Mouse (Mus musculus) cerebellum, adult 2 months (tissue): ENCODE results near the gene Tmf1. TPM values are rescaled to one million over a fixed set of nuclear protein-coding genes. Genes with fewer than 3 reads are reported as not detected.

Experiments
- DNase-seq, 2 experiments: peaks; one replicate each; pipeline ENCODE4 v3.0.0; 2021
- H3K27ac ChIP-seq: fragments of 200-500 bp; 2 replicates; pipeline ENCODE4 v1.5.1; 2012; ENCODE audit warnings: low read length, control low read depth, inconsistent platforms; ENCODE audit not compliant: insufficient read depth
- H3K27me3 ChIP-seq: fragments of 200-500 bp; 2 replicates; pipeline ENCODE4 v1.6.1; 2012; ENCODE audit warnings: inconsistent platforms, mild to moderate bottlenecking, low read length, moderate library complexity; ENCODE audit not compliant: control insufficient read depth, insufficient read depth
- H3K4me1 ChIP-seq: fragments of 200-500 bp; 2 replicates; pipeline ENCODE4 v1.6.1; 2011; ENCODE audit warnings: low read length; ENCODE audit not compliant: control insufficient read depth, insufficient read depth
- H3K4me3 ChIP-seq: fragments of 200-500 bp; replicated peaks from 2 replicates; pipeline ENCODE3; 2011; ENCODE audit warnings: mild to moderate bottlenecking, low read depth, low read length, control low read depth; ENCODE audit not compliant: insufficient read depth
- CTCF ChIP-seq: fragments of 200-500 bp; IDR thresholded peaks from 2 replicates; pipeline ENCODE4 v1.5.1; 2011; ENCODE audit warnings: low read depth, mild to moderate bottlenecking, control low read depth, low read length, moderate library complexity, borderline replicate concordance; ENCODE audit not compliant: insufficient read depth
- POLR2A ChIP-seq: fragments of 200-500 bp; IDR thresholded peaks from 2 replicates; pipeline ENCODE4 v1.6.1; 2011; ENCODE audit warnings: low read length, control low read depth, borderline replicate concordance; ENCODE audit not compliant: insufficient read depth
- WGBS: fragments of 180-500 bp; shearing (Covaris S2); methylation state at CpG from one replicate; pipeline ENCODE4 v1.1.7; 2018; 5-methylcytosine and 5-hydroxymethylcytosine counted together
- polyA plus RNA-seq: library from polyadenylated mRNA; depleted of rRNA; stranded (reverse); fragments of >200 nt; gene quantifications from 2 replicates; pipeline ENCODE4 v1.2.3, GENCODE M21; 2012

Tmf1 gene
- polyA plus RNA-seq, 1 experiment: 13.4 TPM

GRCm38 (mm10) chr6:97142611-97143010 is 36.3 kb downstream of the Tmf1 start:
- H3K4me1 ChIP-seq: no peaks in the 10 kb centered on the region
- no peak for DNase-seq
- TF ChIP-seq POLR2A: no peak
- TF ChIP-seq CTCF: no peak
- no peaks in the 10 kb centered on the region for H3K27me3 ChIP-seq
- 84% methylated on average over 8 of the region's 8 CpGs for WGBS
- no peak overlapping the region for H3K4me3 ChIP-seq
- H3K27ac ChIP-seq: no peak overlapping the region

DNA sequence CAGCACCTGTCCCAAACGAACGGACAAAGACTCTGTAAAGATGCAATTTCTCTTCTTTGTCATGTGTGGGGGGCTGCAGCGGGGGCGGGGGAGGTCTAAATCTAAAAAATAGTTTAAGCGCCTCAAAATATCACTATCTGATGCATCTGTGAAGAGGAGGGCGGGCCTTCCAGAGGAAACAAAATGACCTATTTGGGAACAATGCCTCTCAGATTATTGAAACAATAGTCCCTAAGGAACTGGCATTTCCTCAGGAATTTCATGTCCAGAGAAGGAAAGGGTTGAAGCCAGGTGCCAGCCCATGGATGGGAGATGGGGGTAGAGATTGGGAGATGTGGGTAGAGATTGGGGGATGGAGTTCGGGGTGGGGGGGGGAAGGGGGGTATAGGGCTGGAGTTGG is 37.1 kb downstream of the Tmf1 start:
- Histone ChIP-seq H3K4me1 (no peaks in the 10 kb centered on the region), H3K27me3 (no peaks in the 10 kb centered on the region), H3K27ac (no peak overlapping the region), H3K4me3 (no peak overlapping the region)
- WGBS: 83% methylated on average over 7 of the region's 7 CpGs
- TF ChIP-seq CTCF: no peak
- TF ChIP-seq POLR2A: no peak
- DNase-seq: no peak

DNA sequence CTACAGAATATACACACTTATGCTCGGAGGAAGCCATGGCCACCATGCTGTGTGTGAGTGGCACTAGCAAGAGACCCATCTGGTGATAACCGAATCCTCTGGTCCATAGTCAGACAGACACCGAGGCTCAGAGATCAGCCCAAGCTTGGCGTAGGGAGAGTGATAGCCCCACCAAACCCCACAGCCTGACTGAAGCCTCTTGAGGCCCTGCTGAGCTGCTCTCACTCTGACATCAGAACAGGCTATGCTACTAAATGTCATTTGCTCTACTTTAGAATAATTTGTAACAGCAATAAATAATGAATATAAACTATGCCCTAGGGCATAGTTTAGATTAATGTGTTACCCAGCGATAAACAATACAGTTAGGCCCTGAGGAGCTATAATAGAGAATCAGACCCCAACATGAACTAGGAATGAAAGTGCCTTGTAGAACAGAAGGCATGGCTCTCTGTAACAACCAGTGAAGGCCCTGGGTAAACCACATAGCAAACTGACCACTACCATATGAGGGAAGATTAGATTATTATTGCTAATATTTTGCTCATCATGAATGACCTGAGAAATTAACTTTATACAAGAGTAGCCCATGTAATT is 46.1 kb downstream of the Tmf1 start:
- H3K27me3 ChIP-seq: no peaks in the 10 kb centered on the region
- WGBS: 85% methylated on average over 5 of the region's 5 CpGs
- no peak overlapping the region for H3K4me3 ChIP-seq
- DNase-seq: no peak
- TF ChIP-seq POLR2A (no peak), CTCF (no peak)
- no peaks in the 10 kb centered on the region for H3K4me1 ChIP-seq
- H3K27ac ChIP-seq: no peak overlapping the region

DNA sequence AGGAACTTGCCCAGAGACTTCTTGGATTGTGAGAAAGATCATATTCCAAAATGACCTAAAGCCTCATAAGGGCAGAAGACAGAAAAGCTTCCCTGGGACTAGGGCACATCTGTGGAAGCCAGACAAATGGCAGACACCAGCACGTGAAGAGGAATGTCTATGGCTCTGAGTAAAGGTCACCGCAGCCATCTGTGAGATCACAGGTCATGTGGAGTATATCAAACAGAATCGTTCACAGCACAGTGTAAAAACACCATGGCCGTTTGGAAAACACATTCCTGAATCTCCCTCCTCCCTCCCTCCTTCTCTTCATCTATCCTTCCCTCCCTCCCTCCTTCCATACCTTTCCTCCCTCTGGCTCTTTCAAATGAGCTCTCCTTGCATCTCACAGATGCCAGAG is 47.1 kb downstream of the Tmf1 start:
- WGBS: 63% methylated on average over 4 of the region's 4 CpGs
- H3K27ac ChIP-seq: no peak overlapping the region
- DNase-seq: no peak
- H3K4me3 ChIP-seq: no peak overlapping the region
- TF ChIP-seq CTCF (no peak), POLR2A (no peak)
- no peaks in the 10 kb centered on the region for H3K27me3 ChIP-seq
- H3K4me1 ChIP-seq: no peaks in the 10 kb centered on the region

DNA sequence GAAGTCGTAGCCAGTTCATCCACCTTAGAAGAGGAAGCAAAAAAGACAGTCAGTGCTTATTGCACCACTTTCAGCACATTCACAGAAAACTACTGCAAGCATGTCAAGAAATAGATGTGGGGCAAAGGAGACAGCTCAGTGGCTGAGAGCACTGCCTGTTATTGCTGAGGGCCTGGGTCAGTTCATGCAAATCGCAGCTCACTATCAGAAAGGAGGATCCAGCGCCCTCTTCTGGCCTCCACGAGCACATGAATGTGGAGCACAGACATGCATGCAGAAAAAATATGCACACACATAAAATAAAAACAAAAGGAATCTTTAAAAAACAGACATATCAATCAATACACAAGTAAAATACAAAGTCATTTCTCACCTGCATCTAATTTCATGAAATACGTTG is 47.9 kb downstream of the Tmf1 start:
- H3K27ac ChIP-seq: no peak overlapping the region
- H3K4me3 ChIP-seq: no peak overlapping the region
- H3K4me1 ChIP-seq: no peaks in the 10 kb centered on the region
- no peak for DNase-seq
- WGBS: 71% methylated on average over 5 of the region's 5 CpGs
- TF ChIP-seq POLR2A: no peak
- no peak for TF ChIP-seq CTCF
- H3K27me3 ChIP-seq: no peaks in the 10 kb centered on the region

- WGBS: 43% methylated on average over 10 of the region's 10 CpGs
- no peak for DNase-seq
- Histone ChIP-seq H3K27me3 (no peaks in the 10 kb centered on the region), H3K4me1 (no peaks in the 10 kb centered on the region), H3K27ac (no peak overlapping the region), H3K4me3 (no peak overlapping the region)
- no peak for TF ChIP-seq POLR2A
- TF ChIP-seq CTCF: no peak
These were observed 54.4 kb downstream of the Tmf1 start for GRCm38 (mm10) chr6:97124336-97125010.

GRCm38 (mm10) chr6:97120922-97121321 is 58.0 kb downstream of the Tmf1 start:
- H3K27ac ChIP-seq: no peak overlapping the region
- no peak for TF ChIP-seq CTCF
- TF ChIP-seq POLR2A: no peak
- no peaks in the 10 kb centered on the region for H3K4me1 ChIP-seq
- H3K27me3 ChIP-seq: no peaks in the 10 kb centered on the region
- H3K4me3 ChIP-seq: no peak overlapping the region
- no peak for DNase-seq
- 60% methylated on average over 4 of the region's 4 CpGs for WGBS

- WGBS: 92% methylated on average over 3 of the region's 3 CpGs
- no peak for DNase-seq
- TF ChIP-seq POLR2A: no peak
- no peak for TF ChIP-seq CTCF
These were observed 60.6 kb downstream of the Tmf1 start for GRCm38 (mm10) chr6:97118327-97118726.

More at GRCm38 (mm10) chr6:97118327-97118726, 60.6 kb downstream of the Tmf1 start:
- no peak overlapping the region for H3K27ac ChIP-seq
- no peaks in the 10 kb centered on the region for H3K4me1 ChIP-seq
- no peaks in the 10 kb centered on the region for H3K27me3 ChIP-seq
- no peak overlapping the region for H3K4me3 ChIP-seq
